Mouse (Mus musculus): Measurements from ENCODE around the gene Trpm5. TPM values are rescaled to one million over a fixed set of nuclear protein-coding genes. Genes with fewer than 3 reads are reported as not detected.

Gene Trpm5
- total RNA-seq (2021): under 1 TPM; 0.23 to 0.24 TPM
- 0.40 and 0.48 TPM in 2 replicates for polyA plus RNA-seq (2012; rRNA removed)
- long read RNA-seq: 0 reads

DNA sequence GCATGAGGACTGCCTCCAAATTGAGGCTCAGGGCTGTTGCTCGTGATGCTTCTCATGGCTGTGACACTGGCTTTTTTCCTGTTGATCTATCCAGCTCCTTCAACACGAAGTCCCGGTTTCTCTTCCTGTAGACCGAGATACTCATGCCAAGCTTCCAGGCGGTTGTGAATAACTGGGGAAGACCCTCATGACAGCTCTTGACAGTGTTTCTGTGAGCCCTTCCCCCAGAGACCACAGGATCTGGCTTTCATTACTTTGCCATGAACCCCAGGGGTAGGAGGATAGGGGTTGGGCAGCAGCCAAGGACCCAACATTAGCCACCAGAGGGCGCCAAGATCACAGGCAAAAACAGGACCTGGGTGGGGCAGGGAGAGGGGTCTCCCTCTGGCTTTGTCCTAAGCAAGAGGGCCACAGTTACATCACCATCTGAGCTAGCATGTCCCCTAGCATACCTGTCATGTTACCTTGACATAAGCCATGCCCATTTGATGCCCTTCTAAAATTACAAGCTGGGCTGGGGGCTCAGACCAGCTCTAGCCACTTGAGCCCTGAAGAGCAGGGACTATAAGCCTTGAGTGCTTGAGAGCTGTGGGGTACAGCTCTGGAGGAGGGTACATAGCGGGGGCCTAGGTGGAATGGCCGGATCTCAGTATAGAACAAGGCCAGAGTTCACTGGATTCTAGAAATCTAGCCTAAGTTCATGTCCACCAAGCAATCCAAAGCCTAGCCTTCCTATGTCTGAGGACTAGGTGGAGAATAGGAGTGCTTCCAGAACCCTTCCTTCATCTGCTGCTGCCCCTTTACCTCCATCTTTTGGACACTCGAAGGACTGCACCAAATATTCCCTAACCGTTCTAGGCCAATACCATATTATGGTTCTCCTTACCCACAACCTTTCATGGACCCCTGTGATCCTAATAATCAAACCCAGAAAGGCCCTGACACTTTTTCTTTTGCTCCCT is at the start of gene Trpm5:
Gene Trpm5 (minus strand): TSS at position 51 of the 962 bp plus-strand sequence.
- DNase-seq: peak; percentile 61

DNA sequence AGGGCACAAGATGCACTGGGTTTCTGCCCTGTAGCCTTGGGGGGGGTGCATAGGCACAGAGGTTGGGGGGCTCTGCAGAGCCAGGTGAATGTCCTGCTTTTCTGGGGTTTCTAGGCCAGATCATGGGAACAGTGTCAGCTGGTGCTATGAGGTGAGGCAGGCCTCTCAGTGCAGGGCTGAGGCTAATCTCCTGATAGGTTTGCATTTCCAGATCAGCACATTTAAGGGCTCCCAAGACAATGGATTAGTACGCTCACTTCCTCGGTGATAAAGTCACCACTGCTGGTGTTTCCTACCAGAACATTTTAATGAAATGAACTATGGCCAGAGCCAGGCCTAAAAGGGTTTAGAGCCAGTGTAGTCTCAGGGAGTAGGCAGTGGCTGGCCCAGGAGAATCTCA is 48.2 kb upstream of the Trpm5 start:
- no peak for DNase-seq

DNA sequence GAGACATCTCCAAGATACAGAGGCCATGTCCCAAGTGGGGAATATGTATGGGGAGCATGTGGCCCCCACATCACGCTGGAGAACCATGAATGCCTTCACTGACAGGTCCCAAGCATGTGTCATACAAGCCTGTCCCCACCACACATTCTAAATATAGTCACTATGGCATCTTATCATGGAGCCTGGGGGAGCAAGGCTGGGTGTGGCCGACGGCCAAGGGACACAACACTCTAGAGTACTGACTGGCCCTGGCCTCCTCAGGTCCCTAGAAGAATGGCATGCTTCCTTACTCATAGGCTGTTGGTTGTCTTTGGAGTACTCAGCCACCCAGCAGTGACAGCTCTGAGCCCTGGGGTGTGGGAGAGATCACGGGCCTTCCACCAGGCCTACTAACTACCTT is 45.5 kb upstream of the Trpm5 start:
- DNase-seq: no peak

DNA sequence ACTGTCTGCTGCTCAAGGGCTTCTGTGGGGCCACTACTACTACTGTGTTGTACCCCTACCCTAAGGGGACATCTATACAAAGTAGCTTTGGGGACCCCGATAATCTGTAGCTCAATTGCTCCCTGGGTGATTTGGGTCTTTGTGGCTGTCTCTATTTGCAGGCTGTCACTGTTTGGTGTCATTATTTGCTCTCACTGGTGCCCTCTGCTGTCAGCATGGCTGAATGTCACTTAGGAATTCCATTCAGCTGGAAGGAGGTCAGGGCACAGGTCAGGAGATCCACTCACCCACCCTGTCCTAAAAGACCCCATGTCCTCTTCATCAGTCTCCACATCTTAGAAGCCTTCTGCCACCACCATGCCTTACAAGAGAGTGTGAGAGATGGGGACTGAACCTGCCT is 44.3 kb upstream of the Trpm5 start:
- peak; percentile 65 for DNase-seq

DNA sequence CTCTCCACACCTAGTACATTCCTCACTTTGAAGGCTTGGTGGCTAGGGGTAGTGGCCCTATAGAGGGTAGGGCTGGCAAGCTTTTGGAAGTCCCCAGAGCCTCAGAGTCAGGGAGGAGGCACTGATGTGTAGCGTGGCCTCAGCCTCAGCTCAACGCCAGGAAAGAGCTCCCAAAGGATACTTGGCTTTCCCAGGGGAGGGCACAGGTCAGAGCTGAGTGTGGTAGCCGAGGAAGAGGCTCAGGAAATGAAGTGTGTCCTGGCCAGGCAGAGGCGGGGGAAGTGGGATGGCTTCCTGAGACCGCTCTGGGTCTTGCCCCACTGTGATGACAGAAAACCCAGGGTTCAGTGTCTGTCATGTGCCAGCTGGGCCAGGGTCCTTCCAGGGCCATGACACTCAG is 42.1 kb upstream of the Trpm5 start:
- DNase-seq: peak; percentile 36

DNA sequence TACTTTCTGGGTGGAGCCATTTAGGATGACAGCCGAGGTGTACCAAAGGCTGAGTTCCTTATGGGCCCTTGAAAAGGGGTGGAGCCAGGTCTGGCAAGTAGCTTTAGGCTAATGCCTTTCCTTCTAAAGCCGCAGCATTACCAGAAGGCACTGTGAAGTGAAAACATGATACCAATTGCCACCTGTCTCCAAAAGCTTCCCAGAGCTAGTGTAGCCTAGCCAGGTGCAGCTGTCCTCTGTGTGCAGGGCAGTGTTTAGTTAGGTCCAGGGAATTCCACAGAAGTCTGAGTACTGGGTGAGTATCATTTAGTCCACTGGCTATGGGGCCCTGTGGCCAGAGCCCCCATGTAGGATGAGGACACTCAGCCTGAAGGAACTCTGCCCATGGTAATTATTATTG is 41.7 kb upstream of the Trpm5 start:
- DNase-seq: no peak

DNA sequence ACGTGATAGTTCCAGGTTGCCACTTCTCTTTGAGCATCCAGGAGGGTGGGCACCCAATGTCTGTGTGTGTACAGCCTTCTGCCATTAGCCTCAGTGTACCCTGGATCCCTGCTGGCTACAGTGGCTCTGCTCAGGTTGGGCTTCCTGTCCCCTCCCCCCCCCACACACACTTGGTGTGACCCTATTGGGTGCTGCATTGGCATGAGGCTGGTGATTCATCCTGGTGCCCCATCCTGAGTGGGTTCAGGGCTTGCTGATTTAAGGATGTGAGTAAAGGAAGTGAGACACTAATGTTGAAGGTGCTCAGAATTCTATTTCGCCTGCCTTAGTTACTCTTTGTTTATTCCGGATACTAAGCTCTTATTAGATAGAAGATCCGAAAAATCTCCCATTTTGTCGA is 38.4 kb upstream of the Trpm5 start:
- no peak for DNase-seq

DNA sequence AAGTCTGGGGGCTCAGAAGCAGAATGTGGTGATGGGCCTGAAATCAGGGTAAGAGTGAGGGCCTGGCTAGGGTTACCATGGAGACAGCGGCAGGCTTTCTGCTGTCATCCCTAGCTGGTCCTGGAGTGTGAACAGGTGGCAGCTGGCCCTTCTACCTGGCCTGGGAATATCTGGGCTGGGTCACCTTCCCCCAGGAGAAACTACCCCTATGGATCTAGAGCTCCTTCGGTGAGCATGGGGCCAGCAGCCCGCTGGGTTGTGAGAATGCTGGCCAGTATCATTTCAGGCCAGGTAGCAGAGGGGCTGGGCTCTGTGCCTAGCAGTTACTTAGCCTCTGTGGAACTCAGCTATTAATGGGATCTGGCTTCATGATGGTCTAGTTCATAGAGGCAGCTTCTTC is 30.5 kb upstream of the Trpm5 start:
- DNase-seq: no peak

DNA sequence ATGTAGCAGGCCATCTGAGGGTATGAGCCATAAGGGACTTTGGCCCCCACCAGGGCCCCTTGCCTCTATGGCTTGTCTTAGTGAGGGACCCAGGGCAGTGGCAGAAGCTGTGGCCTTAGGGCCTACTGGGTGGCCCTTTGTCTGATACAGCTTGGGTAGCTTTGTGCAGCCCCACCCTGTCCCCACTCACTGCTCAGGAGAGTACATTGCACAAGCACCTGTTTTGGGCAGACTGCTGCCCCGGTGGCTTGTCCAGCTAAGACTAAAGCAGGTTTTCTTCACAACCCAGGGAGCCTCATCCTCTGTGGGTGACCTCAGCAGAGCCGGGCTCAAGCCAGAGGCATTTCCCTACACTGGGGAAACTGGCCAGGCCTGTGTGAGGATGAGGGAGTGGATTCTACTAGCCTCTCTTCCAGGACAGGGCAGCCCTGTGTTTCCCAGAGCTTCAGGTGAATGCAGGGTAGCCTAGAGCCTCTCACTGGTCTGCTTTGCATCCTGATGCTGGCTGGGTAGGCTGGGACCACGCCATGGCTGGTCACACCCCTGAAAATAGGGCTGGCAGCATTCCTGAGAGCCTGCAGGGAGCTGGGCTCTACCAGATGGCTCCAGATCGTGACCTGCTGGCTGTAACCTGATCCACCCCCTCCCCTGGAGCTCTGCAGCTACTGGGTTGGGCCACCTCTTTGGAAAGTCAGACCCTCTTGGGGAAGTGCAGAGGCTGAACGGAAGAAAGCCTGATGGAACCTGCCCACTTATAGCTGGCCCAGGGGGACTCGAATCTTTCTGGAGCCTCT is 29.6 kb upstream of the Trpm5 start:
- DNase-seq: no peak

DNA sequence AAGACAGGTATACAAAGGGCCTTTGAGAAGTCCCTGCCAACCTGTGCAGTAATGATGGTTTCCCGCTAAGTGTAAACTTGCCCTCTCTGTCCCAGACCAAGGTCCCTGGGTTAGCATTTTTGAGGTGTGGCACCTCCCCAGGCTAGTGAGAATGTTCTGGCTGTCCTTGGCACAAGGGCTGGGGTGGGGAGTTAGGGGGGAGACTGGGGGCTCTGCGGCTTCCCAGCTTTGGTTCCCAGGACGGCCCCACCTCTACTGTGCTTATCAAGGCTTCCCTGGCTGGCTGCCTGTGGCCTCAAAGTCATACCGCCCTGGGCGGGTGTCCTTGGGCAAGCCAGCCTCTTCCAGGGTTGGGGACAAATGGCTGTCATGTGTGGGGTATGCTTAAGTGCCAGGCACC is 27.7 kb upstream of the Trpm5 start:
- peak; percentile 87 for DNase-seq

DNA sequence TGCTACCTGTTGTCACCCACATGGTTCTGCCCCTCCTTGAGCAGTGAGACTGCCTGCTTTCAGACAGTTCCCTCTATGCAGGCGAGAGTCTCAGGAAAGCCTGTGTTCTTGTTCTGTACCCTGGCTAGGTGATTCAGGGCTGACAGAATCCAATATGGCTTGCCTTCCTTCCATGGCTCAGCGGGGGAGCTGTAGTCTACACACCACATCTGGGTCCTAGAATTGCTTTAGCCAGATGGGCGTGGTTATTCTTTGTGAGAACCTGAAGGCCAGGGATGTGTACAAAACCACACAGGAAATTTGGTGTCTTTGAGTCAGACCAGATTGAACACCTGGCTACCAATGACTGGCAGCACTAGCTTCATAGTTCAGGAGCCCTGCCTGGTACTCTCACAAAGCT is 25.4 kb upstream of the Trpm5 start:
- DNase-seq: no peak

DNA sequence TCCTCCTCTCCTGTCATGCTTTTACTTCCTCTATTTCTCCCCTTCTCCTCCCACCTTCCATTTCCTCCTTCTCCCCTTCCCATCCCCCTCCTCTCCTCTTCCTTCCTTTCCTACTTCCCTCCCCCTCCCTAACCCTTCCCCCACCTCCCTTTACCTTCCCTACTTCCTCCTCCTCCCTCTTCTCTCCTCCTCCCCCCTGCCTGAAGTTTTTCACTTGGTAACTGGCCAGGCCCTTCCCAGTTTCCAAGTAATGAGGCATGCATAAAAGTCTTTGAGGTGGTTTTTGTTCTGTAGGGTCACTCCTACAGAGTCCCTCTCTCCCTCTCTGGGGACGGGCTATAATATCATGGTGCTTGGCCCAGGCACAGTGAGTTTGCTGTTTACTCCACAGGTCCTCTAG is 25.0 kb upstream of the Trpm5 start:
- no peak for DNase-seq

DNA sequence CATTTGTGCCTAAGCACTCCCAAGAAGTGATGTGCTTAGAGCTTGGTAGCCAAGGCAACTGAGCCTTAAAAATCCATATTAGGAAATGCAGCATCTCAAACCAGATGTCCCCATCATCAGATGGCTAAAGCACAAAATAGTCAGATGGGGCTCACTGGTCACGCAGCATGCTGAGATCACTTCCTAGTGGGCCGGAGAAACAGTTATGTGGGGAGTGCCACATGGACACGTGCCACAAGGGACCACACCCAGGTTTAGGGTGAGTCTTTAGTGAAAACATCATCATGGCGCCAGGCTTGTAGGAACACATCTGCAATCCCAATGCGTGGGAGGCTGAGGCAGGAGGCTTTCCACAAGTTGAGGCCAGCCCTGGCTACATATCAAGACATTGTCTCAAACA is 22.1 kb upstream of the Trpm5 start:
- DNase-seq: no peak

DNA sequence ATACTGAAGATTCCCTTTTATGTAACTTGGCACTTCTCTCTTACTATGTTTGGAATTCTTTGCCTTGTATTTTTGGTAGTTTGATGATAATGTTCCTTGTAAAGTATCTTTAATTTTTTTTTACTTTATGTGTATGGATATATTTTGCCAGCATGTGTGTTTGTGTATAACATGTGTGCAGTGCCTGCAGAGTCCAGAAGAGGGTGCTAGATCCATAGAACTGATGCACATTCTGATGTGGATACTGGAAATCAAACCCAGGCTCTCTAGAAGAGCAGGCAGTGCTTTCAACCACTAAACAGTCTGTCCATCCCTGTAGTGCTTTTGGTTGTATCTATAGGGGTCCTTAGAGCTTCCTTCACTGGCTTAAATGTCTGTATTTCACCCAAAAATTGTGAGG is 20.3 kb upstream of the Trpm5 start:
- no peak for DNase-seq

DNA sequence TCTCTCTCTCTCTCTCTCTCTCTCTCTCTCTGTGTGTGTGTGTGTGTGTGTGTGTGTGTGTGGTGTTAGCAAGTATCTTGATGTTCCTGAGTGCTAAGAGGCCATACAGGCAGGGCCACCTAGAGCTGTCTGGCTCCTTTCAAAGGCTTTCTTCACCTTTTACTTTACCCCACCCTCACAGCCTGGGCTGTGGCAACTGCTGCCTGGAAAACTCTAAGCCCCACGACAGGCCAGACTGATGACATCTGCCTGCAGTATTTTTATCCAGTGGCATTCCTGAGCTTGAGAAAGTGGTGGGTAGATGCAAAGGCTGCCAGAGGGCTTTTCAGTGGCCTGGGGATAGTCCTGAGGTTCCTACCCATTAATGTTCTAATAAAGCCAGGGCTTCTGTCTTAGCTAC is 18.0 kb upstream of the Trpm5 start:
- DNase-seq: no peak

DNA sequence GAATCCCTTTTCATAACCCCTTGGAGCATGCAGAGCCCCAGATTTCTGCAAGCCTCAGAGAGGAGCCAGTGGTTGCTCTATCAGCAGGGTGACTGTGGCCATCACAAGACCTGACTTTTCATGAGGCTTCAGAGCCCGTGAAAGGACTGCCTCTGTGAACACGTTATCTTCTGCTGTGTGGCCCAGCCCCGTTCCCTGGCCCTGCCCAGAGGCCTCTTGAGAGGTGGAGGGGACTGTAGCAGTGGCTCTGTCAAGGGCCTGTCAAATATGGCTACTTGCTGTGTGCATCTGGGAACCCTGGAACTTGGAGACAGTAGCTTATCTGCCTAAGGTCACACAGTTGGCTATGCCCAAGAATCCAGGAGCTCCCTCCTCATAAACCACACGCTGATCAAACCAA is 17.3 kb upstream of the Trpm5 start:
- DNase-seq: no peak

DNA sequence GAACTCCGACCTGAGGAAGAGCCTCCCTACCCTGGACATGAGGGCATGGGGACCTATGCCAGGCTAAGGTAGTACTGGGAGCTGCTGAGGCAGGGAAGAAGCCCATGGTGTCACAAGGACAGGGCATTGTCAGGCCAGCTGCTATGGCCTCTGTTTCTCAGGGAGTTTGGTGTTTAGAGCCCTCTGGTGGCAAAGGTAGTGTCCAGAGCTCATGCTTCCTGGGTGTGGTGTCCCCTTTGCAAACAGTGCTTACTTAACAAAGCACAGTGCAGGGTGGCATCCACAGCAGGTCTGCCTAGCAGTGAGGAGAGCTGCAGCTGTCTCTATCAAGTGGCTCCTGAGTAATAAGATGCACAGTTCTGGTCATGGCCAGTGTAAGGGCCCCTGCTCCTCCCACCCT is 16.4 kb upstream of the Trpm5 start:
- DNase-seq: no peak

DNA sequence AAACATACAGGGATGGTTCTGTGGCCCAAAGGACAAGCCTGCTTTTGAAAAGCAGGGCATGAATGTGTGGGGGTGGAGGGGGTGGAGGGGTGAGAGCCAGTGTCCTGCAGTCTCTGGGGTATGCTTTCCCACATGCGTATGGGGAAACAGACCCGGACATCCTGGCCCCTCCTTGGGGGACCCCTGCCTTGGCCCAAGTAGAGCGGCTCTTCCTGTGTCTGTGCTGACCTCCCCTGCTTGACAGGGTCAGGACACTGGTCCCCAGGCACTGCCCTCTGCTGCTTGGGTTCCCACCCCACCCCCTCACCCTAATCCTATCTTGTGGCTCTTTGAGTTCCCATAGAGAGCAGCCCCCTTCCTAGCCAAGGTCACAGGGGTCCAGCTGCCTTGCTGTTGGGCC is 15.3 kb upstream of the Trpm5 start:
- no peak for DNase-seq

DNA sequence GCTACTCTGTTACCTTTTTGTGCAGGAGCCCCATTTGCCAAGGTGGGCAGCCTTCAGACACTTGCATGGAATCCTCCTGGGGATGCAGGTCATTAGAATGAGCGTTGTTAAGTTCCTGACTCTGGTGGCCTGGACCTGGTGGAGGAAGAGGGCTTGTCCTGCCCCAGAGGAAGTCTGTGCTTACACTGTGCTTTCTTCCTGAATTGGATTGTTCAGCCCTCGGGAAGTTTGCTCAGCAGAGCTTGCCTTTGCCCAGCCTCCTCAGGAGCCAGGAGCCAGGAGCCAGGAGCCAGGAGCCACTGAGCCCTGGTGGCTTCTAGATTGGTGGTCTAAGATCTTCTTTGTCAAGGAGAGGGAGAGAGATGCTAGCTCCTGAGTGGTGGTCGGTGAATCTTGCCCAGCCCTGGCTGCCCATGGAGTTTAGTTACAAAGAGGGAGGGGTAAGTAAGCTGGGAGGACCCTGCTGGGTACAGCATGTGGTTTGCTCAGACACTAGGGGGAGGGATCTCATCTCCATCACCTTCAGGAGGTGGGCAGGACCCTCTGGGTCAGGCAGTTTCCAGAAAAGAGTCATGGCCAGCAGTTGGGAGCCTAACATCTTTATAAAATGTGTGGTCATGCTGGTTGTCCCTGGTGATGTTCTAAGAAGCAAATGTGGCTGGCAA is 14.7 kb upstream of the Trpm5 start:
- DNase-seq: no peak

DNA sequence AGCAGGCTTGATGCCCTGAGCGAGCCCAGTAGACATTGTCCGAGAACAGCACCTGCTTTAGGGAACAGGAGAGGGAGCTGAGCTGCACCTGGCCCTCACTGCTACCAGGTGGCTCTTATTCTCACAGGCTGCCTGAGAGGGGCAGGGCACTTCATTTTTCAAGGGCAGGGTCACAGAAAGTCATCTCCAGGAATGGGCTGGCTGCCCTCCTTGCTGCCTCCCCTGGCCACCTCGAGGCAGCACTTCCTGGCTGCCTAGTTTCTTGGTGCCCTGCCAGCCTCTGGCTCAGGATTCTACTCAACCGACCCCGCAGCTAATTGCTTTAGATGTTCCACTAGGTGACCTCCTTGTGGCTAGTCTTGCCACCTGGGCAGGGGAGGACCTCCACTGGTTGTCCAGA is 13.8 kb upstream of the Trpm5 start:
- no peak for DNase-seq

DNA sequence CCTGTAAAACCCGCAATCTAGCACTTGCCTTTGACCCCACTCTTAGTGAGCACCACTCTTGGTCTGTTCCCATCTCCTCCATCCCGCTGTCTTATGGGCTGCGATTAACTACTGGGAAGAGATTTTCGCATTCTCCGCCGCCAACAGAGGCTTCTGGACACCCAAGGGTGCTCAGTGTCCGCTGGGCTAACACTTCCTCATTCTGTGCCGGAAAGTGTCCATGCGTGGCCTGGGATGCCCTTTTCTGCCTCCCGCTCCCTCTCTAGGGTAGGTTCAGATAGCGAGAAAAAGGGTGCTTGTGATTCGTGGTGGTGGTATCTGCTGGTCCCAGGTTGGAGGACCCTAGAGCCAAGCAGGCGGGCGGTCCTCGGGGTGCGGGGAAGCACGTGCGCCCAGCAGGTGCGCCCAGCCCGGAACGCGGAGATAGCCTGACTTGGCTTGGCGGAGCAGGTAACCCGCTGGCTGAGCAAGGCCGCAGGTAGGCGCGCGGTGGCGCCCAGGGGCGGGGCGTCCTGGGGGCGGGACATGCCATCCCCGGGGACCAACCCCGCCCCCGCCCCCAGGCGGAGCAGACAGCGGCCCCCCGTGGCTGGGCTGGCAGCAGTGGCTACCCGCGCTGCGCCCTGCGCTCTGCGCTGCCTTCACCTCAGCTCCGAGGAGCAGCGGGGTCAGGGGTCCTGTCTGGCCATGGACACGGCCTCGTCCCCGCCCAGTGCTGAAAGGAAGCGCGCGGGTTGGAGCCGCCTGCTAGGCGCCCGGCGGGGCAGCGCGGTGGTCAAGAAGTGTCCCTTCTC is 12.4 kb upstream of the Trpm5 start:
- peak; percentile 58 for DNase-seq

DNA sequence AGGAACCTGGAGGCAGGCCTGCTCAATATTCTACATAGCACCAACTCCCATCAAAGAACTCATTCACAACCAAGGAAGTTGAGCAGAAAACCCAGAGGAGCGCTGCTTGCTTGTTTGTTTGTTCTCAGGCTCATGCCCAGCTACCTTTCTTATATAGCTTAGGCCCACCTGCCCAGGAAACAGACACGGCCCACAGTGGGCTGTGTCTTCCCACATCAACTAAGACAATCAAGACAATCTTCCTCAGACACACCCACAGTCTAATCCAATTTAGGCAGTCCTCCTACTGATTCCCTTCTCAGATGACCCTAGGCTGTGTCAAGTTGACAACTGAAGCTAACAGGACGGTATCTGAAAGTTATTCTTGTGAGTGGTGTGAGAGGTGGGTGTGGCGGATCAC is 11.6 kb upstream of the Trpm5 start, which contains the start of gene Kcnq1:
Gene Kcnq1 (plus strand): TSS at position 301 of the 400 bp plus-strand sequence.
- no peak for DNase-seq
